22 mouse cellular contexts compared by ENCODE assay signal in genomic region chr3:41241856-41242552, GRCm38 (mm10).
DNase-seq lines count a peak whose midpoint lies in the region; ATAC-seq and TF ChIP-seq lines count a peak whose summit lies in the region.
"Had no signal": no experiment of that assay in that cellular context is flagged by ENCODE, and none has a peak within 500 bp of the region (broad histone marks: within the 10 kb centered on the region; RNA-seq: fewer than 3 reads in every experiment).

No protein-coding gene starts in this region.

- ATAC-seq in midbrain, embryonic 16.5 days = no peak
- no peak for ATAC-seq in stomach, postnatal 0 days (ENCODE audit: low FRiP score, low TSS enrichment)
- ATAC-seq: activated CD4-positive, CD25-positive, alpha-beta regulatory T cell, adult 4 months; CD4-positive, CD25-positive, alpha-beta regulatory T cell, adult 4 months; forebrain, embryonic 15.5 days; hindbrain, postnatal 0 days; Patski had no signal

- no peaks in the 10 kb centered on the region for H3K27me3 ChIP-seq in heart, embryonic 10.5 days (ENCODE audit: insufficient read depth, poor library complexity, severe bottlenecking)
- 0 out of 2 replicates have a peak, but pooled peaks cover 3% of the 10 kb centered on the region for H3K27me3 ChIP-seq in embryonic facial prominence, embryonic 10.5 days (replicated peaks; ENCODE audit: low read depth, poor library complexity, severe bottlenecking)
- H3K27me3 ChIP-seq in midbrain, embryonic 16.5 days (ENCODE audit: control insufficient read depth, insufficient read depth, low read depth, low read length) = no peaks in the 10 kb centered on the region
- H3K27me3 ChIP-seq in stomach, postnatal 0 days (ENCODE audit: control insufficient read depth, insufficient read depth, low read length) = no peaks in the 10 kb centered on the region
- H3K27me3 ChIP-seq: forebrain, embryonic 15.5 days; heart, embryonic 15.5 days; hindbrain, embryonic 13.5 days; Patski had no signal

- no peaks in the 10 kb centered on the region for H3K36me3 ChIP-seq in heart, embryonic 10.5 days
- H3K36me3 ChIP-seq in embryonic facial prominence, embryonic 10.5 days (replicated peaks) = no peaks in the 10 kb centered on the region
- no peaks in the 10 kb centered on the region for H3K36me3 ChIP-seq in midbrain, embryonic 16.5 days (ENCODE audit: control insufficient read depth, insufficient read depth, low read length)
- H3K36me3 ChIP-seq in stomach, postnatal 0 days (ENCODE audit: control insufficient read depth, insufficient read depth, low read length) = no peaks in the 10 kb centered on the region
- H3K36me3 ChIP-seq: forebrain, embryonic 15.5 days; heart, embryonic 15.5 days; hindbrain, embryonic 13.5 days had no signal

- TF ChIP-seq EP300 in stomach, postnatal 0 days (optimal IDR thresholded peaks at IDR 0.05) = no peak

- no peak overlapping the region for H3K4me3 ChIP-seq in heart, embryonic 10.5 days
- no peak overlapping the region for H3K4me3 ChIP-seq in embryonic facial prominence, embryonic 10.5 days
- no peak overlapping the region for H3K4me3 ChIP-seq in midbrain, embryonic 16.5 days (ENCODE audit: low read depth, low read length)
- H3K4me3 ChIP-seq in stomach, postnatal 0 days (ENCODE audit: low read depth, low read length) = no peak overlapping the region
- H3K4me3 ChIP-seq: erythroblast, embryonic 14.5 days; forebrain, embryonic 15.5 days; heart, embryonic 15.5 days; hindbrain, embryonic 13.5 days had no signal

- no peak overlapping the region for H3K27ac ChIP-seq in heart, embryonic 10.5 days
- H3K27ac ChIP-seq in embryonic facial prominence, embryonic 10.5 days (replicated peaks) = no peak overlapping the region
- H3K27ac ChIP-seq in midbrain, embryonic 16.5 days (ENCODE audit: low read length) = no peak overlapping the region
- no peak overlapping the region for H3K27ac ChIP-seq in stomach, postnatal 0 days (replicated peaks)
- H3K27ac ChIP-seq: forebrain, embryonic 15.5 days; heart, embryonic 15.5 days; hindbrain, embryonic 13.5 days; hindbrain, postnatal 0 days had no signal

- H3K9me3 ChIP-seq in heart, embryonic 10.5 days = no peaks in the 10 kb centered on the region
- no peaks in the 10 kb centered on the region for H3K9me3 ChIP-seq in embryonic facial prominence, embryonic 10.5 days
- no peaks in the 10 kb centered on the region for H3K9me3 ChIP-seq in midbrain, embryonic 16.5 days (replicated peaks; ENCODE audit: control insufficient read depth, low read length, poor library complexity, severe bottlenecking)
- H3K9me3 ChIP-seq in stomach, postnatal 0 days (ENCODE audit: control insufficient read depth, low read length) = no peaks in the 10 kb centered on the region
- H3K9me3 ChIP-seq: forebrain, embryonic 15.5 days; heart, embryonic 15.5 days; hindbrain, embryonic 13.5 days had no signal

- TF ChIP-seq CTCF in stomach, postnatal 0 days (IDR thresholded peaks at IDR 0.05; ENCODE audit: low read depth) = no peak

- H3K4me1 ChIP-seq in heart, embryonic 10.5 days = 0 out of 2 replicates have a peak, but pooled peaks cover 4% of the 10 kb centered on the region
- H3K4me1 ChIP-seq in embryonic facial prominence, embryonic 10.5 days = peaks cover 9% of the 10 kb centered on the region; the same call in 1 of the 2 replicates
- no peaks in the 10 kb centered on the region for H3K4me1 ChIP-seq in midbrain, embryonic 16.5 days (ENCODE audit: control insufficient read depth, insufficient read depth, low read length)
- H3K4me1 ChIP-seq in stomach, postnatal 0 days (replicated peaks; ENCODE audit: control insufficient read depth, insufficient read depth) = no peaks in the 10 kb centered on the region
- H3K4me1 ChIP-seq: forebrain, embryonic 15.5 days; heart, embryonic 15.5 days had no signal

- no peak overlapping the region for H3K9ac ChIP-seq in midbrain, embryonic 16.5 days (ENCODE audit: low read depth, low read length)
- H3K9ac ChIP-seq in stomach, postnatal 0 days (ENCODE audit: low read length) = no peak overlapping the region
- H3K9ac ChIP-seq: forebrain, embryonic 15.5 days; heart, embryonic 15.5 days; hindbrain, embryonic 13.5 days had no signal

- 75% methylated on average over 8 of the region's 8 CpGs for WGBS in heart, embryonic 10.5 days
- 57% methylated on average over 8 of the region's 8 CpGs for WGBS in embryonic facial prominence, embryonic 10.5 days
- WGBS in midbrain, embryonic 16.5 days = 89% methylated on average over 8 of the region's 8 CpGs
- WGBS in stomach, postnatal 0 days = 75% methylated on average over 8 of the region's 8 CpGs

- no peak overlapping the region for H3K4me2 ChIP-seq in midbrain, embryonic 16.5 days (ENCODE audit: low read length)
- H3K4me2 ChIP-seq in stomach, postnatal 0 days (replicated peaks; ENCODE audit: low read depth) = no peak overlapping the region
- H3K4me2 ChIP-seq: forebrain, embryonic 15.5 days; heart, embryonic 11.5 days; heart, embryonic 15.5 days; hindbrain, embryonic 13.5 days had no signal

- peak; percentile 46 for DNase-seq in heart, adult 11 months
- DNase-seq in heart, embryonic 10.5 days (ENCODE audit: low spot score) = no peak
- peak; percentile 74 for DNase-seq in 3T3-L1 (ENCODE audit: low read depth, low spot score)
- DNase-seq in embryonic facial prominence, embryonic 10.5 days (ENCODE audit: low spot score) = peak; percentile 23
- no peak for DNase-seq in stomach, postnatal 0 days (ENCODE audit: low spot score)
- DNase-seq in thymus, postnatal 36 days = no peak
- DNase-seq: adrenal gland, adult 8-10 months; cerebellum, adult 8-10 months; cerebellum, postnatal 25 days; gastrocnemius, postnatal 36 days; heart, adult 18-20 months; heart, postnatal 14 days had no signal

Comparison
In these comparisons a context has a peak if more than half of its experiments do, and no peak if none do; other contexts are left out.
1. DNase-seq: peak in heart, adult 11 months (single experiment), 3T3-L1 (single experiment) and embryonic facial prominence, embryonic 10.5 days (single experiment); none in heart, embryonic 10.5 days (single experiment), stomach, postnatal 0 days (single experiment) and thymus, postnatal 36 days (0 of 2).